Mouse (Mus musculus) C2C12 (cell line): ENCODE data around the gene Gprin1.

Source experiments
- CTCF ChIP-seq: IDR thresholded peaks from one replicate; pipeline ENCODE4 v1.5.1; 2011; ENCODE audit not compliant: control insufficient read depth, insufficient read depth, insufficient read length
- MYOD1 ChIP-seq: IDR thresholded peaks from one replicate; pipeline ENCODE4 v1.6.1; 2011; ENCODE audit warnings: low read depth; ENCODE audit not compliant: control insufficient read depth, insufficient read length
- USF1 ChIP-seq: IDR thresholded peaks from one replicate; pipeline ENCODE4 v1.6.1; 2011; ENCODE audit warnings: low read depth, mild to moderate bottlenecking, control low read depth, moderate library complexity

- no peak for TF ChIP-seq CTCF
- TF ChIP-seq MYOD1 = no peak
- no peak for TF ChIP-seq USF1
These were observed 3.0 kb upstream of the Gprin1 start for GRCm38 (mm10) chr13:54752656-54753055.
